Mouse (Mus musculus) lung, adult 2 months (tissue): ENCODE measurements around the gene Nrf1. TPM values are rescaled to one million over a fixed set of nuclear protein-coding genes. Genes with fewer than 3 reads are reported as not detected.
A peak's percentile ranks its signal among the peaks of the same experiment; 100 is the strongest.

Source experiments
- DNase-seq: peaks from one replicate; pipeline ENCODE4 v3.0.0; 2022
- H3K4me1 ChIP-seq: fragments of 200-500 bp; 2 replicates; pipeline ENCODE4 v1.6.1; 2011; ENCODE audit warnings: low read length; ENCODE audit not compliant: control insufficient read depth, insufficient read depth
- H3K4me3 ChIP-seq: fragments of 200-500 bp; replicated peaks from 2 replicates; pipeline ENCODE3; 2011; ENCODE audit warnings: low read depth, mild to moderate bottlenecking, control low read depth, low read length; ENCODE audit errors: extremely low read depth
- CTCF ChIP-seq: fragments of 200-500 bp; IDR thresholded peaks from 2 replicates; pipeline ENCODE4 v1.5.1; 2011; ENCODE audit warnings: mild to moderate bottlenecking, low read length, control low read depth; ENCODE audit not compliant: insufficient read depth
- POLR2A ChIP-seq: fragments of 200-500 bp; IDR thresholded peaks from 2 replicates; pipeline ENCODE4 v1.6.1; 2011; ENCODE audit warnings: low read depth, mild to moderate bottlenecking, control low read depth, low read length, borderline replicate concordance; ENCODE audit errors: extremely low read depth
- WGBS: fragments of 180-500 bp; shearing (Covaris S2); methylation state at CpG from one replicate; pipeline ENCODE4 v1.1.7; 2018; 5-methylcytosine and 5-hydroxymethylcytosine counted together
- polyA plus RNA-seq: library from polyadenylated mRNA; depleted of rRNA; stranded (reverse); fragments of >200 nt; gene quantifications from 2 replicates; pipeline ENCODE4 v1.2.3, GENCODE M21; 2012

Gene Nrf1
- polyA plus RNA-seq, 1 experiment, result 31.9 TPM

DNA sequence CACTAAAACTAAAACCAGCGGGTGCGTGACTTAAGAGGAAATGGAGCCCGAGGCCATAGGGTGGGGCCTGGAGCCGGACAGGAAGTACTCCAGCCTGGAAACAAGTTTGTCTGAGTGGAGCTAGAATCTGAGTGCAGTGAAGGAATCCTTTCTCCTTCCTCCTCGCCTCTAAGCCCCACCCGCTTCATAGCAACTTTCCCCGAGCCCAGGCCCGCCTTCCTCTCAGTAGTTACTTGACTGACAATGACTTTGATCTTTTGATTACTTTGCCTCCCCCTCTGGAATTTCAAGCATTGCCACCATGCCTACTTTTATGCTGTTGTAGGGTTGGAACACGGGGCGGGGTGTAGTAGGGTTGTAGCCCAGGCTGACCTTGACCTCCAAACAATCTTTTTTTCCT, 21.0 kb upstream of the Nrf1 start:
- TF ChIP-seq POLR2A, result peak; percentile 54; the same call in 1 of the 2 replicates
- TF ChIP-seq CTCF, result no peak
- DNase-seq, result peak; percentile 58
- 16% methylated on average over 10 of the region's 10 CpGs for WGBS
- Histone ChIP-seq H3K4me3 (no peak overlapping the region), H3K4me1 (no peaks in the 10 kb centered on the region)

GRCm38 (mm10) chr6:30028358-30028757, 19.4 kb upstream of the Nrf1 start:
- DNase-seq, result no peak
- Histone ChIP-seq H3K4me3 (no peak overlapping the region), H3K4me1 (no peaks in the 10 kb centered on the region)
- WGBS, result 61% methylated on average over 4 of the region's 4 CpGs
- TF ChIP-seq POLR2A (no peak), CTCF (no peak)

DNA sequence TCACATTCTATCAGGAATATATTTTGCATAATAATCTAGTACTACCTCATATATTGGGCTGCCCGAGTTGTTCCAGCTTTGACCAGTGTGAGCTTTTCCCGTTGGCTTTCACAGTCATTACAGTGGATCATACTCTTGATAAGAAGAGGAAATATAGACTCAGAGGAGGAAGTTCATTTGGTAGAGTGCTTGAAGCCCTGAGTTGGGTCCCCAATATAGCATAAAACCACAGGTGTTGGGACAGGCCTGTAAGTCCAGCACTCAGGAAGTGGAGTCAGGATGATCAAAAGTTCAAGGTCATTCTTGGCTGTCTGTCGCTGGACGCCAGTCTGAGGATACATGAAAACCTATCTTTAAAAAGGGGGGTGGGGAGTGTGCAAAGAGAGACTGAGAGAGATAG, 12.7 kb upstream of the Nrf1 start:
- Histone ChIP-seq H3K4me3 (no peak overlapping the region), H3K4me1 (no peaks in the 10 kb centered on the region)
- DNase-seq, result no peak
- TF ChIP-seq CTCF, result no peak
- no peak for TF ChIP-seq POLR2A
- 50% methylated on average over 4 of the region's 4 CpGs for WGBS

- DNase-seq, result no peak
- TF ChIP-seq POLR2A (no peak), CTCF (no peak)
- no peak overlapping the region for H3K4me3 ChIP-seq
- H3K4me1 ChIP-seq, result no peaks in the 10 kb centered on the region
- 8% methylated on average over 1 of the region's 1 CpGs for WGBS
Measured at GRCm38 (mm10) chr6:30041498-30041897, 6.3 kb upstream of the Nrf1 start.

GRCm38 (mm10) chr6:30042483-30042882, 5.3 kb upstream of the Nrf1 start:
- Histone ChIP-seq H3K4me3 (no peak overlapping the region), H3K4me1 (0 out of 2 replicates have a peak, but pooled peaks cover 3% of the 10 kb centered on the region)
- no peak for DNase-seq
- 35% methylated on average over 3 of the region's 3 CpGs for WGBS
- TF ChIP-seq CTCF (no peak), POLR2A (no peak)

DNA sequence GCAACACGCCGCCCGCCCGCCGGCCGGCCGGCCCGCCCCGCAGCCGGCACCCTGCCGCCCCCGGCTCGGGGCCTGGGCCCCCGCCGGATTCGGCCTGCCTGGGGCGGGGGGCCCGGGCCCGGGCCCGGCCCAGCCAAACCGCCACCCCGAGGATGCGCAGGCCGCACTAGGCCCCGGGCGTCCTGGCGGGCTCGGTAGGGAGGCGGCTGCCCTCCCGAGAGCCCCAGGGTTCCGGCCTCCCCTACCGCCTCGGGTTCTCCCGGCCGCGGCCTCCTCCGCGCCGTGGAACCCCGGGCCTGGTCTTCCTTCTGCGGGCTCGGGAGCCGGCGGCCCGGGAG, 344 bp downstream of the Nrf1 start:
- DNase-seq, result no peak
- Histone ChIP-seq H3K4me3 (peak overlapping the region; percentile 83), H3K4me1 (peaks cover 14% of the 10 kb centered on the region)
- no peak for TF ChIP-seq CTCF
- TF ChIP-seq POLR2A, result no peak
- 0% methylated on average over 31 of the region's 45 CpGs for WGBS

GRCm38 (mm10) chr6:30048501-30049353, 939 bp downstream of the Nrf1 start:
- TF ChIP-seq CTCF (no peak), POLR2A (no peak)
- Histone ChIP-seq H3K4me3 (peak overlapping the region; percentile 83), H3K4me1 (peaks cover 16% of the 10 kb centered on the region)
- DNase-seq, result peak; percentile 59
- under 1% methylated on average over 45 of the region's 54 CpGs for WGBS

DNA sequence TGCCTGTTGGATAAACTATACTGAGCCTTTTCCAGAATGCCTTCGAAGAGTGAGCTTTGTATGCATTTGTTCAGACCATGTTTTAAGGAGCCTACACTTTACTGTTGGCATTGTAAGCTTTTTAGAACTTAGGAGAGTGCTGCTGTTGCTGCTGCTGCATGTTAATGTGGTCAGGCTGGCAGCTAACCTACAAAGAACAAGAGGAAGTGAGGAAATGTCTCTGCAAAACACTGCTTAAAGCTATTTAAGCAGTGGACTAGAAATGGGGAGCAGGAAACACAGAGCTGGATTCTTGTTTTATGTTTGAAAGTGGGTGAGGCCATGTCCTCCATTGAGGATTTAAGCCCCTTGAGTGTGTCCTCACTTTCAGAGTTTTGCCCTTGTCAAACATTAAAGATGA, 5.3 kb downstream of the Nrf1 start:
- H3K4me1 ChIP-seq, result peaks cover 14% of the 10 kb centered on the region
- no peak overlapping the region for H3K4me3 ChIP-seq
- no peak for DNase-seq
- 42% methylated on average over 1 of the region's 1 CpGs for WGBS
- TF ChIP-seq POLR2A, result no peak
- TF ChIP-seq CTCF, result no peak

DNA sequence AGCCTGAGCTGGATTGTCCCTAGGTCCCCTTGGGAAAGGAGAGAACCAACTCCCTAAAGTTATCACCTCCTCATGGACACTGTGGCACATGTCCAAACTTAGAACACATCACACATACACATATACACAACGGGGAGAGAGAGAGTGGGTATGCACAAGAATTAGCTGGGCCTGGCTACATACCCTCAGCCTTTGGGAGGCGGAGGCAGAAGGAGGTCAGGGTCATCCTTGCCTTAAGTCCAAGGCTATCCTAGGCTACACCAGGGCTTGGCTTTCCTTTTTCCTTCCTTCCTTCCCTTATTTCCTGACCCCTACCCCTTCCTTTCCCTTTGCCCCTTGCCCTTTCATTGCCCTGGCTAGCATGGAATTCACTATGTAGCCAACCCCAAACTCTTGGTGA, 14.8 kb downstream of the Nrf1 start:
- DNase-seq, result no peak
- WGBS, result 82% methylated on average over 2 of the region's 2 CpGs
- Histone ChIP-seq H3K4me1 (no peaks in the 10 kb centered on the region; the same call in 1 of the 2 replicates), H3K4me3 (no peak overlapping the region)
- TF ChIP-seq POLR2A (no peak), CTCF (no peak)

DNA sequence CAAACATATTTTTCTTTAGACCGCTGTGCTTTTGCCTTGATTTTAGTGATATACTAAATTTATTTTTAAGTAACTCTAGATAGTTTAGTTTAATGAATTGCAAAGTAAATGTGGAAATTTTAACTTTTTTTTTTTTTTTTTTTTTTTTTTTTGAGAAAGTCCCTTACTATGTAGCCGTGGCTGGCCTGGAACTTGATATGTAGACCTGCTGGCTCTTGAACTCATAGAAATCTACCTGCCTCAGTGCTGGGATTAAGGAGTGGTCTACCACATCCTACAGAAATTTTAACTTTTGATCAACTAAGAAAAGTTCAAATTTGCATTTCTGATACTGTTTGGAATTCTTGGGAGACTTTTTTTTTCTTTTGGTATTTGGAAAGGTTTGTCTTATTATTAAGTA, 17.6 kb downstream of the Nrf1 start:
- Histone ChIP-seq H3K4me3 (no peak overlapping the region), H3K4me1 (no peaks in the 10 kb centered on the region; the same call in 1 of the 2 replicates)
- TF ChIP-seq CTCF (no peak), POLR2A (no peak)
- 85% methylated on average over 2 of the region's 2 CpGs for WGBS
- no peak for DNase-seq
